Mouse (Mus musculus) liver, postnatal 0 days (tissue): ENCODE results near the gene Renbp. TPM values are rescaled to one million over a fixed set of nuclear protein-coding genes. Genes with fewer than 3 reads are reported as not detected.

Experiments
- ATAC-seq: fragments of 200-750 bp; cut with Nextera tagmentation; 2 replicates; pipeline ENCODE4 v1.8.0; 2017; ENCODE audit warnings: mild to moderate bottlenecking, moderate library complexity
- DNase-seq: peaks from one replicate; pipeline ENCODE4 v3.0.0-alpha.2; 2016
- H3K27ac ChIP-seq: fragments of 300-500 bp; sonication (generic); 2 replicates; pipeline ENCODE4 v1.5.1; 2014; ENCODE audit warnings: antibody characterized with exemption, moderate library complexity, mild to moderate bottlenecking, low read depth
- H3K27me3 ChIP-seq: fragments of 300-500 bp; sonication (generic); 2 replicates; pipeline ENCODE4 v1.6.1; 2014; ENCODE audit warnings: low read length, control low read depth, mixed read lengths; ENCODE audit not compliant: insufficient read depth
- H3K36me3 ChIP-seq: fragments of 300-500 bp; sonication (generic); replicated peaks from 2 replicates; pipeline ENCODE4 v1.6.1; 2014; ENCODE audit warnings: mild to moderate bottlenecking, control low read depth, low read length, moderate library complexity, mixed read lengths; ENCODE audit not compliant: insufficient read depth
- H3K4me1 ChIP-seq: fragments of 300-500 bp; sonication (generic); 2 replicates; pipeline ENCODE4 v1.6.1; 2014; ENCODE audit warnings: antibody characterized with exemption, mild to moderate bottlenecking, control low read depth; ENCODE audit not compliant: insufficient read depth
- H3K4me2 ChIP-seq: fragments of 300-500 bp; sonication (generic); 2 replicates; pipeline ENCODE4 v1.6.1; 2014; ENCODE audit warnings: low read depth, mild to moderate bottlenecking, low read length, moderate library complexity, mixed read lengths
- H3K4me3 ChIP-seq: fragments of 300-500 bp; sonication (generic); 2 replicates; pipeline ENCODE4 v1.5.1; 2014; ENCODE audit warnings: low read depth, low read length
- H3K9ac ChIP-seq: fragments of 300-500 bp; sonication (generic); replicated peaks from 2 replicates; pipeline ENCODE4 v1.6.1; 2014; ENCODE audit warnings: mild to moderate bottlenecking, moderate library complexity
- H3K9me3 ChIP-seq: fragments of 300-500 bp; sonication (generic); 2 replicates; pipeline ENCODE4 v1.6.1; 2016; ENCODE audit warnings: mild to moderate bottlenecking, control low read depth, low read length, mixed read lengths
- CTCF ChIP-seq: sonication (generic); IDR thresholded peaks from 2 replicates; pipeline ENCODE4 v1.5.1; 2016; ENCODE audit warnings: antibody characterized with exemption, low read depth
- EP300 ChIP-seq: IDR thresholded peaks from 2 replicates; pipeline ENCODE4 v1.6.1; 2016; ENCODE audit warnings: antibody characterized with exemption, low read depth, mild to moderate bottlenecking
- whole genome bisulfite sequencing: fragments of 180-500 bp; shearing (Covaris S2); extraction: QIAGEN DNeasy Blood & Tissue Kit; methylation state at CpG from one replicate; pipeline ENCODE4 v1.1.7; 2014; ENCODE audit not compliant: insufficient replicate concordance; 5-methylcytosine and 5-hydroxymethylcytosine counted together
- polyA plus RNA-seq: library from polyadenylated mRNA; unstranded; fragments of >200 nt; fragmentation: Nextera tagmentation; extraction: Ambion mirVana; gene quantifications from 2 replicates; pipeline ENCODE4 v1.2.1, GENCODE M21; 2015

The Renbp gene
- polyA plus RNA-seq, 1 experiment from 2014 or later, result 22.3 TPM

DNA sequence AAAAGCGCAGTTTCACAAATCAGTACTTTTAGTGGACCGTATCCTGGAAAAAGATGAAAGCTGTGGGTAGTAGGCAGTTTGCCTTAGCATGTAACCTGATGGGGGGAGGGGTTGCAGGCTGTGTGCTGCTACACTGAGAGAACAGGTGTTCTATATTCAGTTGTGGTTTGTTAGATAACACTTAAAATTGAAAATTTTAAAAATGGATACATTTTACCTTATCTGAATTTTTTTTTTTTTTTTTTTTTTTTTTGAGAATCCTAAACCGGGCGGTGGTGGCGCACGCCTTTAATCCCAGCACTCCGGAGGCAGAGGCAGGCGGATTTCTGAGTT is 8.1 kb downstream of the Renbp start:
- ATAC-seq (no peak), DNase-seq (no peak)
- Histone ChIP-seq H3K36me3 (0 out of 2 replicates have a peak, but pooled peaks cover 8% of the 10 kb centered on the region), H3K9me3 (no peaks in the 10 kb centered on the region), H3K4me1 (no peaks in the 10 kb centered on the region), H3K4me2 (peak overlapping the region; percentile 85), H3K27ac (0 out of 2 replicates have a peak overlapping the region, but pooled peaks have one; percentile 79), H3K9ac (peak overlapping the region; percentile 66), H3K4me3 (peak overlapping the region; percentile 61), H3K27me3 (no peaks in the 10 kb centered on the region)
- TF ChIP-seq CTCF (no peak), EP300 (no peak)
- 72% methylated on average over 8 of the region's 8 CpGs for WGBS

DNA sequence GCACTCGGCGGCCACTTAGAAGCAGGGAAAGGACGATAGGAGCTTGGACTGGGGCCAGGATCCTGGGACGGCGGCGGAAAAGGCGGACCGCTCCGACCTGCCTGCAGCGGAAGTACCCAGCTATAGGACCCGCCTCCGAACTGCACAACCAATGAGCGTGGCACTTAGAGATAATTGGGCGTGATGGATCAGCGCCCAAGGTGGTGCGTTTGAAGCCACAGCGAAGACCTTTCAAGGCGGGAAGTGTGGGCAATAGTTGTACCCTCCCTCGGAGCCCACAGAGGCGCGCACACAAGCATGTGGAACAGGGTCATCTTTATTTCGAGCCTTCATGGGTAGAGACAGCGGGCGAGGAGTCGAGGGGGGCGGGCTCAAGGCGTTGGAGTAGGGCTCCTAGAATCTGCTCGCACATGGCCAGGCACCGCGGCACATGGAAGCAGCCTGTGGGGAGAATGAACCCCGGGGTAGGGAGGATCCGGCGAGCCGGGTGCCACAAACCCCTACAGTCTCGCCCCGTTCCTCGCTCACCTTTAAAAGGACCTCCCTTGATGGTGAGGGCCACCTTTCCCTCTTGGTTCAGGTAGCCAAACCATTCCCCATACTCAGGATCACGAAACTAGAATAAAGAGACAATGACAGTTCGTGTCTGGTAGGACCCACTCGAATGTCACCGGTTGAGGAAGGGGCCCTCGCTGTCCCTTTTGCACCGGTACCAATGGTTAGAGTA is 8.7 kb downstream of the Renbp start, which contains the start of the genes Arhgap4 and Naa10:
TSS of gene Arhgap4 (minus strand) at position 48 of the 727 bp plus-strand sequence.
TSS of gene Naa10 (minus strand) at position 122 of the 727 bp plus-strand sequence.
- peak within 1 kb of the TSS; percentile 85 for H3K4me2 ChIP-seq

DNA sequence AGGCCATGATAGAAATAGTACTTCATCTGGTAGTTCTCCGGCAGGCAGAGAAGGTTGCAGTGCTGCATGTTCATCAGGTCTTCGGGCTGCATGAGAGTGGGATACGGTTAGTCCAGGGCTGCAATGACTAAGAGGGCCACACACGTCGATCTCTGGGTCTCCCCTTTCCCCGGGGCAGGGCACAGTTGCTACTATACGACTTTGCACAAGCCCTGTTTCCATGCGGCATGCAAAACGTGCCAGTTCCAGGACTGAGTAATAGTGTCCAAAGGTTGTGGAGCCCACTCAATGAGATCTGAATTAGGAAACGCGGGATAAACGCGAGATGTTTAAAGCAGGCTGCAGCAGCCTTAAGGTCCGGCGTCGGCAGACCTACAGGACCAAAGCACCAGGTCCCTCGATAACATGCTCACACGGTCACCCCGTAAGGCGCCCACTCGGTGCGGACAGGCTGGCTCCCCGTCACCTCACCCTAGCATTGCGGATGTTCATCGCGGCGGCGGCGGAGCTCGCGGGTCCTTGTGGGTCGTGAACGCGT is 9.3 kb downstream of the Renbp start:
- 14% methylated on average over 34 of the region's 34 CpGs for WGBS
- no peak for TF ChIP-seq EP300
- no peak for TF ChIP-seq CTCF

More for the DNA sequence above, 8.7 kb downstream of the Renbp start, which contains the start of the genes Arhgap4 and Naa10:
- peak within 1 kb of the TSS; percentile 61 for H3K4me3 ChIP-seq
- DNase-seq, result peak; percentile 91
- H3K36me3 ChIP-seq, result 0 out of 2 replicates have a peak, but pooled peaks cover 8% of the 10 kb centered on the region
- peak within 1 kb of the TSS; percentile 79 for H3K27ac ChIP-seq
- 0 out of 2 replicates have a peak, but pooled peaks have one; percentile 34 for TF ChIP-seq EP300
- TF ChIP-seq CTCF, result no peak
- no peaks in the 10 kb centered on the region for H3K4me1 ChIP-seq
- peak; percentile 97 for ATAC-seq
- WGBS, result 19% methylated on average over 43 of the region's 43 CpGs
- no peaks in the 10 kb centered on the region for H3K27me3 ChIP-seq
- no peaks in the 10 kb centered on the region for H3K9me3 ChIP-seq
- peak within 1 kb of the TSS; percentile 74 for H3K9ac ChIP-seq

DNA sequence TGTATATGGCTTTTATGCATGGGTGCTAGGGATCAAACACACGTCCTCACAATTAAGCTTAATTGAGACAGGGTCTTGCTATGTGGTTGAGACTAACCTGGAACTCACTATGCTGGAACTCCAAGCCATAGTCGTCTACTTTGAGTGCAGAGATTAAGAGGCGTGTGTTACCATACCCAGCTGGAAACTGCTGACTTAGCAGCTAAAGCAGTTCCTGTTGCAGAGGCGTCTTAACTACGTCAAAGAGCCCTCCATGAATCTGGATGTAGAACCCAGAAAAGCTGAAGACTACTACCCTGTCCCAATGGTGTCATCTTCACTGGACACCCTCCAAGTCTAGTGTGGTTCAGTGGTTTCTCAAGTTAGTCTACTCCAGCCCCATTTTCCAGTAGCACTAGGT is 12.0 kb downstream of the Renbp start:
- Histone ChIP-seq H3K36me3 (0 out of 2 replicates have a peak, but pooled peaks cover 8% of the 10 kb centered on the region), H3K4me3 (no peak overlapping the region), H3K27ac (no peak overlapping the region), H3K9ac (no peak overlapping the region), H3K9me3 (no peaks in the 10 kb centered on the region), H3K4me2 (no peak overlapping the region), H3K4me1 (peaks cover 2% of the 10 kb centered on the region; the same call in 1 of the 2 replicates), H3K27me3 (no peaks in the 10 kb centered on the region)
- no peak for ATAC-seq
- TF ChIP-seq CTCF, result no peak
- no peak for TF ChIP-seq EP300
- WGBS, result 76% methylated on average over 5 of the region's 5 CpGs
- DNase-seq, result no peak

More for the DNA sequence above, 9.3 kb downstream of the Renbp start:
- Histone ChIP-seq H3K9ac (peak overlapping the region; percentile 74), H3K27me3 (no peaks in the 10 kb centered on the region), H3K4me3 (peak overlapping the region; percentile 61), H3K4me1 (no peaks in the 10 kb centered on the region), H3K36me3 (0 out of 2 replicates have a peak, but pooled peaks cover 8% of the 10 kb centered on the region), H3K4me2 (peak overlapping the region; percentile 85), H3K27ac (peak overlapping the region; percentile 79), H3K9me3 (no peaks in the 10 kb centered on the region)
- ATAC-seq (peak; percentile 52), DNase-seq (no peak)

DNA sequence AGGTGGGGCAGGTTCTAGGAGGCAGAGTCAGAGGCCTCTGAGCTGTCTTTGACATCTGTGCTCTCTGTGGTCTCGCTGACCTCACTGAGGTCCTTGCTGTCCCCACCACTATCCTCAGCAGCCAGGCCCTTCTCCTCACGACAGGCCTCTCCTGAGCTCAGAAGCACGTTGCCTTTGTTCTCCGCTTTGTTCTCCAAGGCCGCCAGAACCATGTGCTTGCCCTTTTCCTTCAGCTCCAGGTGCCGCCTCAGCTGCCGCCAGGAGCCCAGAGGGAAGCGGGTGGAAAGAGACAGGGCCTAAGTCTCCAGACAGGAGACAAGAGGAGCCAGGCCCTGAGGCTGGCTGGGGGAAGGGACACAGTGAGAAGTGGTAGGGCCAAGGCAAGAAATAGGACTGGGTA is 13.7 kb downstream of the Renbp start:
- ATAC-seq (no peak), DNase-seq (no peak)
- WGBS, result 85% methylated on average over 8 of the region's 8 CpGs
- H3K27me3 ChIP-seq, result no peaks in the 10 kb centered on the region
- peaks cover 2% of the 10 kb centered on the region; the same call in 1 of the 2 replicates for H3K4me1 ChIP-seq
- no peaks in the 10 kb centered on the region for H3K9me3 ChIP-seq
- TF ChIP-seq CTCF (no peak), EP300 (no peak)
- H3K36me3 ChIP-seq, result 0 out of 2 replicates have a peak, but pooled peaks cover 8% of the 10 kb centered on the region
- no peak overlapping the region for H3K9ac ChIP-seq
- no peak overlapping the region for H3K27ac ChIP-seq
- H3K4me3 ChIP-seq, result no peak overlapping the region
- H3K4me2 ChIP-seq, result no peak overlapping the region
